Mouse (Mus musculus) lung, adult 18-20 months (tissue): Measurements from ENCODE around the gene Atp6v1b1.

Source experiments
- DNase-seq, 2 experiments: peaks; one replicate each; pipeline ENCODE4 v3.0.0; 2022; ENCODE audit warnings: mixed read lengths in 2 of 2

Atp6v1b1 gene

GRCm38 (mm10) chr6:83742761-83743160 lies at the start of gene Atp6v1b1:
Gene Atp6v1b1, plus strand, starts transcription at chr6:83742990.
- DNase-seq = peak; percentile 10 to 22

DNA sequence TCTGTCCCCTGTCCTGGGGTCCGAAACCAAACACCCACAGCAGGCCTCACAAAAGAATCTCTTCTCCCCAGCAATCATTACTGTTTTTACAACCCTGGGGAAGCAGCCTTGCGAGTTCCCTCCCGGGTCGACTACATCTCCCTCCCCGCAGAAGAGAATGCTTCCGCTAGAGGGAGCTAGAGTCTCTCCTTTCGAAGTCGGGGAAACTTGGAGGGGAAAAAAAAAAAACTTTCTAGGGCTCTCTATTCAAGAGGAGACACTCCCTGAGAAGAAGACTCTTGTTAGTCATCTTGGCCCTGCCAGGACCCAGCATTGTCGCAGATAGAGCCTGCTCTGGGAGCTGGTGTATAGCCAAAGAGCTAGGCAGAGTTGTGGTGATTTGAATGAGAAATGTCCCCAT lies 49.0 kb upstream of the Atp6v1b1 start:
- peak in 1 of 2 experiments; percentile 36 for DNase-seq

DNA sequence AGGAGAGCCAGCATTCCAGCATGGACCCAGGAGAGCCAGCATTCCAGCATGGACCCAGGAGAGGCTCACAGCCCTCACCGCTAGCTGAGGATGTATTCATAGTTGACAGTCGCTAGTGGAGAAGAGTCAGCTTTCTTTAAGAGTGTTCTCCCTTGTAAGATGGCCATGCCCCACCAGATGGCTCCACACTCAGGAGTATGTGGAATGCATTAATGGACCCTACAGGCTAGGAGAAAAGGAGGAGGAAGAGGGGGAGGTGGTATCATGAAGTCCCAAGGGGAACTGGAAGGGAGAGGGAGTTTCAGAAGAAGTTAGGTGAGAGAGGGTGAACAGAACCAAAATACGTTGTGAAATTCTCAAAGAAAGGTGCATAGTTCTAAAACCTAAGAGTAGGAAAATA lies 47.1 kb upstream of the Atp6v1b1 start:
- DNase-seq = no peak

DNA sequence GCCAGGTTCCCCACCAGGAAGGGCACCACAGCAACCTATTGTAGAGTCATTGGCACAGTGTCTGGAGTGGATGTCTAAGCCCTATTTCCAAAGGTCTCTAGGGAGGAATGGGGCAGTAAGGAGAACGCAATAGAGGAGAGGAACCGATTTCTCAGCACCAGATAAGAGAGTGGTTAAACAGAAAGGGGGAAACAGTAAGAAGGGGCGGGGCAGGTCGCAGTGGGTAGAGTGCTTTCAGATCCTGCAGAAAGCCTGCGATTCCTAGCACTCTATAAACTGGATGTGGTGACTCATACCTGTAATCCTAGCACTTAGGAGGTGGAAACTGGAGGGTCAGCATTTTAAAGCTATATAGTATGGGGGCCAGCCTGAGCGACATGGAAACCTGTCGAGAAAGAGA lies 46.1 kb upstream of the Atp6v1b1 start:
- no peak for DNase-seq

GRCm38 (mm10) chr6:83697932-83698331 lies 44.9 kb upstream of the Atp6v1b1 start:
- no peak for DNase-seq

DNA sequence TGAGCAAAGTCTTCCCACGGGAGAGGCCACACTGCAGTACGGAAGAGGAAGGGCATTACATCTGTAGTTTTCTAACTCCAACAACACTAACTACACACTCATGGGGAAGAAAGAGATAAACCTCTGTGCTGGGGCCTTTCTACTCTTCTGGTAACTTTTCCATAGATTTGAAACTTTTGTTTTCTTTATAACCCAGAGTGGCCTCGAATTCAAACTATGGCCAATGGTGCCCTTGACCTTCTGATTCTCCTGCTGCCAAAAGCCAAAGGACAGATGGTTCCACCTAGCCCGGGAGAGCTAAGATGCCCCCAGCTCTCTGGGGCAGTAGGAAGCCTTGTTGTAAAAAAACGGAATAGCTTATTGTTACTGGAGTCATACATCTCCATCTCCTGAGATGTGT lies 42.8 kb upstream of the Atp6v1b1 start:
- DNase-seq = no peak

GRCm38 (mm10) chr6:83701001-83701400 lies 41.8 kb upstream of the Atp6v1b1 start:
- DNase-seq = no peak

DNA sequence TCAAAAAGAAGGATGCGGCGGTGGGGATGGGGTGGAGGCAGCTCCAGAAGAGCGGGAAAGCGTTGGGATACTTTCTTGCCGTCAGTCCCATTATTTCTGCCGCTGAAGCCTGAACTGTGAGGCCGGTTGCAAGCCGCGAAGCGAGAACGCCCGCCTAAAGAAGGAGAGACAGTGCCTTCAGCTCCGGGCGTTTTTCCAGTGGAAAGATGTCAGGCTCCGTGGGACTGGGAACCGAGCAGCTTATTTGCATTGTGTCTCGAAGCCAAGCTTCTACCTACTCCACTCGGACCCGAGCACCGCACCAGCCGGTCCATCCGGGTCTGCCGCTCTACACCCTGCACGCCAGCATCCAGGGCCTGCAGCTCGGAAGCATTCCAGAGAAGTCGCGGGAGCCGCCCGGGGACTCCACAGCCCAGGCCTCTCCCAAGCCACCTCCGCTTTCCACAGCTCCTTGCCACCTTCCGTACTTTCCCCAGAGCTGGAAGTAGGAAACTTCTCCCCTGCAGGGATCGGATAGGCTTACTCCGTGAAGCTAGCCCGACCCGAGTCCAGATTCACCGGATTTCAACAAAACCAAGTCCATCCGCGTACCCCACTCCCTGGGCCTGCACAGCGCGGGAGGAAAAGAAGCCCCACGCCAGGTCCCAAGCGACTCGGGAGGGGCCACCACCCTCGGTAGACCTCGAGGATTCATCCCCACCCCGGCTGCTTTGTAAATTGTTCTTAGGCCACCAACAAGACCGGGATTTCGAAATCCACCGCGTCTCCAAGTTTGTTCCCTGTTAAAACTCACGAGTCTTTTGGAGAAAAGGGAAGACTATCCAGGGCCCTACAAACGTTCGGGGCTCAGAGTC lies 40.4 kb upstream of the Atp6v1b1 start:
- DNase-seq = no peak

- no peak for DNase-seq
These were observed 39.6 kb upstream of the Atp6v1b1 start for GRCm38 (mm10) chr6:83703000-83703721.

- no peak for DNase-seq
These were observed 39.1 kb upstream of the Atp6v1b1 start for GRCm38 (mm10) chr6:83703722-83704078.

- DNase-seq = no peak
These were observed 38.5 kb upstream of the Atp6v1b1 start for GRCm38 (mm10) chr6:83704294-83704693.

DNA sequence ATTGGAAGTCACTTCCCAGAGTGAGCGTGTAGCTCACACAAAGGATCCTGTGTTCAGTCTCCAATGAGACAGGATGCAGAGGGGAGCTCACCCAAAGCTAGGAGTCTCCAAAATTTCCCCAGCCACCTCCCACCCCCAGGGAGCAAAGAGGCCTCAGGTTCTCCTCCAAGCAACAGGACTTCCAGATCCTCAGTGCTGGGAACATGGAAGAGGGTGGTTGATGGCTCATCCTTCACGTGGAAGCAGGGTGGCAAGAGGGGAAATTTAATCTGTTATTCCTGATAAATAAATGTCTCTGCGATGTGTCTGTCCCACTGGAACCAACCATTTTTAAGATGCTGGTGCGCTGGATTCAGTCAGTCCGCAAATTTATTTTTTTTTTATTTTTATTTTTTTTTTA lies 38.1 kb upstream of the Atp6v1b1 start:
- no peak for DNase-seq

DNA sequence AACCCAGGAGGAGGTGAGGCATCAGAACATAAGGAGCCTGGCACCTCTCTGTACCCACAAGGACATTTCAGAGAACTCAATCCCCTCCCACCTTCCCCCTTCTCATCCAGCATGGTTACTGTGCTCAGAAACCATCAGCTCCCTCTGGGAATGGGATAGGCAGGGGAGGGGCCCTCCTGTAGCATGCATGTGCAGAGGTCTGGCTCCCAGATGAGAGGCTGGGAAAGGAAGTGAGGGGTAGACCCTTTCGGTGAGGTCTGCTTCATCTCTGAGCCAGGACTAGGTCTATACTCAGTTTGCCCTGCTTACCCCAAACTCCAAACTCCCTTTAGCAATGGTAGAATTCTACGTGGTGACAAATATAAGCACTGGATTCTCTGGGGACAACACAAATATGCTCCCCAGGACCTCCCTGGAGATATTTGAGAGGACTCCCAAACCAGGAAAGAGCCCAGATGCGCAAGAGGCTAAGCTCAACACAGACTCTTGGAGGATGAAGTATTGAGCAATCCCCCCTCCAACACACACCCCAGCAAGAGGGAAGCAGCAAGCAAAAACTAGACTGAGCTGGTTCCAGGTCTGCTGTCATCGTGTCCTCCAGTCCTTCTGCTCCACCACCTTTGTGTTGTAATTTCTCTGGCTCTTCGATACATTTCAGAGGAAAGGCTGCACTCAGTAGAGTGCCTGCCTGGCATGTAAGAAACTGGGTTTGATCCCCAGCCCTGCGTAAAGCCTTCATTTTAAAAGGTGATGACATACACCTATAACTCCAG lies 34.9 kb upstream of the Atp6v1b1 start:
- DNase-seq = no peak

GRCm38 (mm10) chr6:83710361-83711066 lies 32.3 kb upstream of the Atp6v1b1 start:
- no peak for DNase-seq

- peak; percentile 58 to 61 for DNase-seq
These were observed 31.6 kb upstream of the Atp6v1b1 start, which contains the start of gene Vax2 for GRCm38 (mm10) chr6:83711067-83711675. Gene Vax2, plus strand, starts transcription at chr6:83711264.

DNA sequence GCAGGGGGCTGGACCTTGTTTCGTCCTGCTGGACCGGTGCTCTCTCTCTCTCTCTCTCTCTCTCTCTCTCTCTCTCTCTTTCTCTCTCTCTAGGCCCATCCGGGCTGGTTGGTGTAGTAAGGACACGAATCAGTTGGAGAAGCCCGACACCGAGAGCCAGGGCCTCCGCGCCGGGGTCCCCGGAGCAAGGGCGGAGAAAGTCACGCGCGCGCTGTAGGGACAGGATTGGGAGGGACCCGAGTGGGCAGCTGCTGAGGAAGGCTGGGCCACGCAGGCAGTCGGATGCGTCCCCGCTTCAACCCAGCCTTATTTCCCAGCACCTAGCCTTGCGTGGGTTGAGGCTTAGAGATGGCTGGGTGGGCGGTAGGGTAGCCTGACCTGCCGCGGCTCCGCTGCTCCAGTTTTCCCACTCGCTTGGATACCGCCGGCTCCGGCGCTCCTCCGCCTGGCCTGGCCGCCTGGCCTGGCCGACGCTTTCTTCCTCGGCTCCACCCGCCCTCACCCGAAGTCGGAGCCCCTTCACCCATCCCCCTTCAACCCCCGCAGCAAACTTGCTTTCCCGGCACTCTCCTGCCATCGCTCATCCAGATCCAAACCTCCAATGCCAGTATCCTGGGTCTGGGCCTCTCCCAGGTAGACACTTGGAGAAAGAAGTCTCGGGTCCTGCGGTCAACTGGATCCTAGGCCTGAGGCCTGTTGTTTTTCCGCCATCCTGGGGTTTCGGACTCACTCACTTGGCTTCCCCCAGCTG lies 30.9 kb upstream of the Atp6v1b1 start:
- DNase-seq = no peak

DNA sequence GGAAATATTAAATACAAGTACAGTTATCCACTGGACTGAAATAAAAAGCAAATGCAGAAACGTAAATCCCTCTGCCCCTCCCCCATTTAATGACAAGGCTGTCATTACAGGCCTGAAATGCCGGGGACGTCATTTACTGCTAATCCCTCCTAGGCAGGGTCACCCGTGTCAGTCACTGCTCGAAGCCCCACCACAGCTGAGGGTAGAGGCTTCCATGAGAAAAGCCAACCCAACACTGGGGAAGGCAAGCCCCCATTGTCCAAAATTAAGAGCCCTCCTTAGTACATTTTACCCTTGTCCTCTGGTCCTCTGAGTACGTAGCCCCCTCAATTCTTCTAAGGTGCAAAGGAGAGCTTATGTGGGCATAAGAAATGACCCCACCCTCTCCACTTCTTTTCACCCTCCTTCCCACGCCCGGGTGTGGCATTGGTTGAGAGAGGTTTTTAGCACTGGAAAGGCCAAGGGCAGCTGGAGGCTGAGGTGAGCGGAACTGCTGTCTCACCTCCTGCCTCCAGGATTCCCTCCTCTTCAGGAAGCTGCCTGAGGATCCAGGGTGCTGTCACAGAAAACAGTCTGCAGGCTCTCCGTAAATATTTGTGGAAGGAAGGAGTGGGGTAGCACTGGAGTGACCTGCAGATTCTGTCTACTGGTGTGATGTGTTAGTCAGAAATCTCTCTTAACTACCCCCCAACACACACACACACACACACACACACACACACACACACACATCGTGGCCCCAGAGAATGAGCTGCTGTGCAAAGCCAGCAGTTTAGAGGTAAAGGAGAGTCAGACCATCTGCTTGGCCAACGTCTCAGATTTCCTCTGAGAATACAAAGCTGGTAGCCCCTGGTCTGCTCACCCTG lies 29.3 kb upstream of the Atp6v1b1 start:
- DNase-seq = no peak

DNA sequence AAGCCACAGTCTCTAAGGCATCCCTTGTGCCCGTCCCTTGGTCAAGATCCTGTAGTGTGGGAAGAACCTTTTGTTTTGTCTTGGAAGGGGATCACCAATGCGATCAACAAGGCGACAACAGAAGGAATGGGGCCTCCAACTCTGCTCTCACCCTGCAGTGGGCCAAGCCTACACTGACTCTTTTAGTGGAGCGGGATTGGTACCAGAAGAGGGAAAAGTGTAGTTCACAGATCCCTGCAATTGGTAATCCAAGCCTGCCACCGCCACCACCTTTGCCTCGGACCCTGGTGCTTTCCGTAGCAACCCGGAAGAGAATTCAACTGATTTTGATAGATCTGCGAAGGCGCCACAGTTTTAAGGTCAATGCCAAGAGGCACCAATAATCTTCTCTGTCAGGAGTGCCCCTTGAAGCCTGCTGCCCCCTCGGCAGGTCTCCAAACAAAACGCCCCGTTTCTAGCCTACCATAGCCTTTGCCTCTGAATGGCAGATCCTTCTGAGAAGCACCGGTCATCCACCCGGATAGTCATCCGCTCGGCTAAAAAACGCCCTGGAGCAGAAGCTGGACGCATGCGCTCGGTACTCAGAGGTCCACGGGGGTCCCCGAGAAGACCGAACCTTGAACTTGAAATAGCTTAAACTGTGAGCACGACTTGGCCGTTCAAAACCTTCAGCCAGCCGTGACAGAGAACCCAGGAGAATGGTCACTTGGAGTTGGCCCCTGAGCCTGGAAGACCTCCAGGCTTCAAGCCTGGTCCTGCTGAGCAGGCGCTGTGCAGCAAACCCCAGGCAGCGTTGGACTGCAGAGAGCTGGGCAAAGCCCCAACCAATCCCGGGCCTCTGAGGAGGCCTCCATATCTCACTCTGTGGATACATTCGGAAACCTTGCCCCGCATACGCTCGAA lies 28.3 kb upstream of the Atp6v1b1 start:
- DNase-seq = no peak

DNA sequence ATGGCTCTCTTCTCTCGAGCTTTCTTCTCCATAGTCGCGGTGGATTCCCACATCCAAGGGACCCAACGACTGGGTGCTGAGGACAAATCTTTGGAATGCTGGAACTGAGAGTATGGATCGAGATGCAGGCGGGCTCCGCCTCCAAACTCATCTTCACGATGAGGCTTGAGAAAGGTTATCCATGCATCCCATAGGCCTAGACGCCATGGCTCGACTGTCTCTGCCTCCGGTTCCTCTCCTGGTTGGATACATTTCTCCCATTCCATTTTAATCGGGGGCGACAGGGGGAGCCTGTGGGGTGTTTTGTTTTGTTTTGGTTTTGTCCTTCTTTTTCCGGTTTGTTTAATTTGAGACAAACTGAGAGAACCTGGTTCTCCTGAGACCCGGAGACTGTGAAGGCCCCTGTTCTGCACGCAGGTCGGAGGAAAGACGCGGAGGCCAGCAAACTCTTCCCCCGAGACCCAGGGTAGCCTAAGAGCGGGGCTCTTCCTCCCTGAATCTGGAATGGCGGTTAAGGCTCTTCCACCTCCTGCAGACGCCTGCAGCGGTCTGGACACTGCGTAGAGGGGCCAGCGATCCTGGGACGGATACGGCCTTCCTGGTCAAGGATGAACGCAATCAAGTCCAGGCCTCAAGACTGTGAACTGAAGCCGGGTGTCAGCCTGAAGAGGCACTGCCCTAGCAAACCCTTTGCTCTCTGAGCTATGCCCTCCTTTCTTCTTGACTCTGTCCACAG lies 27.2 kb upstream of the Atp6v1b1 start:
- DNase-seq = no peak
